Mouse (Mus musculus) embryo, embryonic 9.5 days (tissue): ENCODE data around the gene Rrp7a.

Experiments
- DNase-seq: peaks from one replicate; pipeline ENCODE4 v3.0.0-alpha.2; 2017; ENCODE audit errors: extremely low spot score

Gene Rrp7a

DNA sequence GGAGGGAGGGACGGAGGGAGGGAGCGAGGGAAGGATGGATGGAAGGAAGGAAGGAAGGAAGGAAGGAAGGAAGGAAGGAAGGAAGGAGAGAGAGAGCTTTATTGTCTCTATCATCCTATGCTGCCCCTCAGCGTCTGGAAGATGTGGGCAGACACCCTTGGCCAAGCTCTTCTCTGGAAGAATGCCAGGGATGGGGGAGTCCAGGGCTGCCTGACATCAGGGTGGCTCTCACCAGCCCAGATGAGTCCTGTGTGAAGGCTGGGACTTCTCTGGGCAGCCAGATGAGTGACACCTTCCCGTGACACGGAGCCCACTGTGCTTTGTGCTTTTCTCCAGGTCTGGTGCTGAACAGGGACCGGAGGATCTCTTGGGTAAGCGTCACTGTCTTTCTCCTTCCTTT, 10.7 kb downstream of the Rrp7a start:
- DNase-seq: no peak

DNA sequence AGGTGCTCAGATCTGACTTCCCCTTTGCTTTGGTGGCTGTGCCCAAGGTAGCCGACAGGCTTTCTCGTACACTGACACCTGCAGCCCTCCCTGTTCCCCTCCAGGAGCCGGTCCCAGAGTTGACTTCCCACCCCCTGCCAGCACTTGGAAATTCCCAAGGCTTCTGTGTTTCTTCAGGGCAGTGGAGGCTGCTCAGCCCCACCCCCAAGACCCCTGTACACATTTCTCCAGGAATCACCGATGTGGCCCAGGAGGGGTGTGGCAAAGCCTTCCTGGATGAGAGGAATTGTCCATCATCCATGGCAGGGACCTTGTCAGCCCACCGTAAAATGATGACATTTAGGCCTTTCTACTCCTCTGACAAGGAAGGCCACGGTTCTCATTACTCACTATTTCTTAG, 11.3 kb downstream of the Rrp7a start:
- no peak for DNase-seq

DNA sequence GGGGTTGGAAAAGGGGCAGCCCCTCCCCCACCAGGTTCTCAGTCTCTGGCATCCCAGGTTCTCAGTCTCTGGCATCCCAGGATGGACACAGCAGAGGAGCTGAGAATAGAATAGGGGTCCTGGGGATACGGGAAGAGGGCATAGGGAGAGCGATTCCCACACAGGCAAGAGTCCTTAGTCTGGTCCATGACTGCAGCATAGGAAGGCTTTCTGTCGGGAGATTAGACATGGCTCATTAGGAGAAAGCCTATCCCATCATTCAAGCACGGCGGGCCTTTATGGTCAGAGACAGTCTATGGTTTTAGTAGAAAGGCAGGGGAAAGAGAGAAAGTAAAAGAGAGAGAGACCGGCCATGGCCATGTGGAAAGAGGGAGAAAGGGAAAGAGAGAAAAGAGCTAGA, 14.8 kb downstream of the Rrp7a start:
- no peak for DNase-seq

DNA sequence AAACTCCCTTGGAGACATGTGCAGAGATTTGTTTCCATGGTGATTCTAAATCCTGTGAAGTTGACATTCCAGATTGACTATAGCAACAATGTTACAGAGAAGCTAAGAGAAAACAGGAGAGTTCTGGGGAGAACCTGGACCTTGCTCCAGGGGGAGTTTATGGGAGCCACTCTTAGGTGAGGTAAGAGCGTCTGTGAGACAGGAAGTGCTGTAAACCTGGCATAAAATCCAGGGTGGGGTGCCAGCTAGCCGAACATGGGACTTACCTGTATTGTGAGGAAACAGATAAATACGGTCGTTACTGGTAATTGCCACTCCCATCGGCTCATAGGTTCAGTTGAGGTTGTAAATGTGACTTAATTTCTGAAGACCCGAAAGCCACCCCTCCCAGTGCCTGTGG, 16.2 kb downstream of the Rrp7a start:
- DNase-seq: no peak

DNA sequence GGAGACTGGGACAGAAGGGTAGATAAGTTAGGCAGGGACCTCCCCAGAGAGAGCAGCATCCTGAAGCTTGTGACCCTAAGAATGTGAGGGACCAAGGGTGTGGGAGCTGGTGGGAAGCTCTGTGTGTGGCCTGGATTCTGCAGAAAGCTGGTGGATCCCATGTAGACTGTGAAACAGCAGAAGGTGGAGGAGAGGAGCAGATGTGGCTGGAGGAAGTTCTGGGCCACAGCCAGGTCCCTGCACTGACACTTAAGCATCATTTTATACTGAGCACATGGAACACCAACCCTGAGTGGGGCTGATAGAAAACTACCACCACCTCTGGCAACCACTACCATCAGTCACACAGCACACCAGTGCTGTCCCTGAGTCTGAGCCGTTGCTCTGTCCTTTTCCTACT, 19.5 kb downstream of the Rrp7a start:
- no peak for DNase-seq

DNA sequence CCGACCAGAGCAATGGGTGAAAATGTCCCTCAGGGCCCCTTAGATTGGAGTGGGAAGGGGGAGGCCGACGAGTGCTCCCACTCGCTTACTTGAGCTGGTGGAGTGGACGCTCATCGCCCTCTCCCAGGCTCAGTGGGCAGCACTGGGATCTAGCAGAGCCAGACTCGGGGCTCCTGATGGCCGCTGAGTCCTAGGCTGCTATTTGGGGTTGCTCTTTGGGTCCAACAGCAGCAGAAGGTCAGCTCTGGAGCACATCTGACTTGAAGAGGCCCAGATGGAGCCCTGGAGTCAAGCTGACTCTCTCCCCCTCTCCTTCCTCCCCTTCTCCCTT, 22.3 kb downstream of the Rrp7a start:
- no peak for DNase-seq

DNA sequence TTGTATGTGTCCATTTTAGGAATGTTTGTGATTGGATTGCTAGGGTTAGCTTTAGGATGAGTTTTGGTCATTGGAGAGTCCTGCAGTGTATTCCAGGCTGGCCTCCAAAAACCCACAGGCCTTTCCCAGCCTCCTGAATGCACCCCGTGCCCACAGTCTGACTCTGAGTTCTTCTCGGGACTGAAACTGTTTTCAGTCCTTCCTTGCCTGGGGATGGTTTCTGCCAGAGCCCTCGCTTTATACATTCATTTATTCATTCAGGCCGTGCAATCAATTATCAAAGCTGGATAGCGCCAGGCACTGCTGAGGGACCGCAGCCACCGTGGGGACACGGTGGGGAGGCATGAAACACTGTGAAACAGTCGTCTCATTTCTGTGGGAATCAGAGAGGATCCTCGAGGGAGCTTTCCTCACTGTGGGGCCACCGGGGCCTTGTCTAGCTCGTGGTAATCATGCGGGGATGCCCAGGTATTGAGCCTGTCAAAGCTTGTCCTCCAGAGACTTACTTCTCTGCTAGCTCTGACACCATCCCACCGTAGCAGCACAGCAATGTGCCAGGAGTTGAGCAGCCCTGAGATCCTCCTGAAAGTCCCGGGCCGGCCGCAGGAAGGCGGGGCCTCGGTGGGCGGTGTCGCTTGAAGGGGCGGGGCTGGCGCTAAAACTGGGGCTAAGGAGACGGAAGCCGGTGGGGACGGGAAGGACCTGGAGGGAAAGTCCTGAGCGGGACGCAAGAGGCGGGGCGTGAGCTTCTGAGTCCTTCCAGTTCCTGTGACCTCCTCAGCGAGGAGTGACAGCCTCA, 22.9 kb downstream of the Rrp7a start:
- peak; percentile 94 for DNase-seq

DNA sequence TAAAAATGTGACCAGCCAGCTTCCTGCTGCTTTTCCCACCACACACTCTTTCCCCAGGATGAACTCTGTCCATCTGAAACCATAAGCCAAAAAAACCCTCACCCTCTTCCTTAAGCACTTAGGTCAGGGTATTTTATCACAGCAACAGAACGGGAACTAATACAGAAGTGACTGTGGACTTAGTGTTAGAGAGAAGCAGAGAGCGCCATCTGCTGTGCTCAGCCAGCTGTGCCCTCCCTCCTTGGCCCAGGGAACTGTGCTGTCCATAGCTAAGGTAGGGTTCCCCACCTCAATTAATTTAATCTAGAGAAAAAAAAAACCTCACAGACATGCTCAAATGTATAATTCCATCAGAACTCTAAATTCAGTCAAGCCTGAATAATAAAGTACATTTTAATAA, 26.7 kb downstream of the Rrp7a start:
- DNase-seq: no peak

DNA sequence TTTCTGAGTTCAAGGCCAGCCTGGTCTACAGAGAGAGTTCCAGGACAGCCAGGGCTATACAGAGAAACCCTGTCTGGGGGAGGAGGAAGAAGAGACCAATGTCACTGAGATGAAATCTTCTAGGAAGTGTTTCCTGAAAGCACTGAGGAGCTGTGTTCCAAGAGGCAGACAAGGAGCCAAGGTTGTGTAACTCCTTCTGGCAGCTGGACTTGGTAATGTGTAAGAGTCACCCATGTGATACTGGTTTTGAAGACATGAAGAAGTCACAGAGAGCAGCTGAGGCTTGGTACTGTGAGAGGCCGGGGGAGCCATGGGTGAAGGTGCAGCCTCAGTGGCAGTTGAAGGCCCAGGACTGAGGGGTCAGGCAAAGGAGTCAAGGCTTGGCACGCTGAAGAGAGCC, 28.9 kb downstream of the Rrp7a start:
- no peak for DNase-seq

DNA sequence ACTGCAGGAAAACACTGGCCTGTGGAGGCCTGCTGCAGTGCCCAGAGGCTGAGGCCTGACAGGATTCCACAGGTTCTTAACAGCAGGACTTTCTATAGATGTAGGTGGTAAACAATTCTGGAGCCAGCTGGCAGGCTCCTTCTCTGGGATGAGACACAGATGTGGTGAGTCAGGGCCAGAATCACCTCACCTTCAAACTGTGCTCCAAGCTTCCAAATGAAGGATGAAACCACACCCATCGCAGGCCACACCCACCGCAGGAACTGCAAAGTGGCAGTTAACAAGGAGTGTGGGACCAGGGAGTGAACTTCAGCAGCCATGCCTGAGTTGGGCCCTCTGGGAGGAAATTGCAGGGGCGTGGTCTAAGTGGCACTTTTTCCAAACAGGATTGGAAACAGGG, 31.7 kb downstream of the Rrp7a start:
- DNase-seq: no peak

DNA sequence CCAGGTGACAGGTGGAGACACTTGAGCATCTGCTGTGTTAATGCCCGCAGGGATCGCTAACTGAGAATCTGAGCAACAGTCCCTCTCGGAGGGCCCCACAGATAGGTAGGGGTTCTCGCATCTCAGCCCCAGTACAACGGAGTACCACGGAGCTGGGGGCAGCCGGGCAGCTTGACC, 33.3 kb downstream of the Rrp7a start, which contains the start of gene Serhl:
Serhl (plus strand) TSS at position 78 of the 177 bp plus-strand sequence.
- no peak for DNase-seq

DNA sequence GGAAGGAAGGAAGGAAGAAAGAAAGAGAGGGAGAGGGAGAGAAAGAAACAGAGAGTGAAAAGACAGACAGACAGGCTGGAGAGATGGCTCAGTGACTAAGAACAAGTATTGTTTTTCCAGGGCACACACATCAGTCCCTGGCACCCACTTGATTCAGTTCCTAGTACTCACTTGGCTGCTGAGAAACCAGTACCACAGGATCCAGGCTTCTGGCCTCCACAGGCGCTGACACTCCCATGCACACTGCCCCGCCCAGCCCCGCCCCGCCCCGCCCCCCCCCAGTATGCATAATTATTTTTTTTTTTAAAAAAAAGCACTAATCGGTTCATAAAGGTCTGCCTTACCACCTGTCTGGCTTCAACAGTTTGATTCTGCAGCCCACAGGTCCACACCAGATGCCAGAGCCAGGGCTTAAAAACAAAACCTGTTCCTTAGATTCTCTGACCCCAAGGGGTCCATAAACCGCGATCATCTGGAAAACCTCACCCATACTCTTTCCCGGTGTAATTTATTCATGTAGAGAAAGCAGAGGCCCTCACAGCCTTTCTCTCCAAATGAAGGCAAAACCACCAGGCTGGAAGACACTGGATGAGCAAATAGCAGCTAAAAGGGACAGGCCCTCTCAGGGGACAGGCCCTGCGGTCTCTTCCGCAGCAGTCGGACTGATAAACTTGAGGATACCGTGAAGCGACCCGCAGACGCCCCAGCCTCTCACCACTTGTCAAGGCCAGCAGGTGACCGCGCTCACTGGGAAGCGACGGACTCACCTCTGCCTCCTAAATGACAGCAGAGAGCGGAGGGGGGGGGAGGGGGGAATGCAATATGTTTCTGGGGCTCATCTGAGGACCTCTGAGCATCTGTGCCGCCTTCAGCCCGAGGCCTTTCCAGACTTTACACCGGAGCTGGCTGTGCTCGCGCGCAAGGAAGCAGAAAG, 33.8 kb downstream of the Rrp7a start:
- no peak for DNase-seq

DNA sequence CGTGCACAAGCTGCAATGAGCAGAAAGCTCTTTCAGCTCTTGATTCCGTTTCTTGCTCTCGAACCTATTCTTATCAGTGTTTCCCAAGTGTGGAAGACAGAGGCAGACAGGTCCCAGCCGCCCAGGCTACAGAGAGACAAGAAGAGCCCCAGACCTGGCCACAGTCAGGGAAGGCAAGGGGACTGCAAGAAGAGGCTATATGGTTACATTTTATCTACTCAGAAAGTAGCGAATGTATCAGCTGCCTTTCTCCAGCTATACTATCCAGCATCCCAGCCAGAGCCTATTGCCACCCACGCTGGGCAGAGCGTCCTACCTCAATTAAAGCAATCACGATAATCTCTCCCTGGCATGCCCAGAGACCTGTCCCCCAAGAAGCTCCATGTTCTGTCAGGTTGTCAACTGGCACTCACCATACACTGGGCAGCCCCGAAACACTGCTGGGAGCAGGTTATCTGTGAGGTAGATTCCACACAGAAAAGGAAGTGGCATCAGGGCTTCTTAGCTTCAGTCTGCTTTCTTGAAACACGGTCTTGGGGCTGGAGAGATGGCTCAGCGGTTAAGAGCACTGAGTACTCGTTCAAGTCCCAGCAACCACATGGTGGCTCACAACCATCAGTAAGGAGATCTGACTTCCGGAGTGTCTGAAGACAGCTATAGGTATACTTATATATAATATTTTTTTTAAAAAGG, 35.8 kb downstream of the Rrp7a start:
- DNase-seq: no peak

DNA sequence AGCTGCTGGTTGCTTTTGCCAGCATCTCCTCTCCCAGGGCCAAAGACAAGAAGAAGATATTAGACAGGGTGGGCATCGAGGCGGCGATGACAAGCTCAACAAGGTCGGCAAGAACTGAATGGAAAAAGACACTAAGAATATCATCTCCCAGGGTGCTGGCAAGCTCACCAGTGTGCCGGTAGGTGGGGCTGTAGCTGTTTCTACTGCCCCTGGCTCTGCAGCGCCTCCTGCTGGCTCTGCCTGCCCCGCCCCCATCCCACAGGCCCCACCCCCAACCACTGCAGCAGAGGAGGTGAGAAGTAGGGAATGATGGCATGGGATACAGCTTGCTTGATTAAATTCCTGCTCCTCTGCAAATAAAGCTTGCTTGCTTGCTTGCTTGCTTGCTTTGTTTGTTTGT, 36.7 kb downstream of the Rrp7a start:
- peak; percentile 55 for DNase-seq

DNA sequence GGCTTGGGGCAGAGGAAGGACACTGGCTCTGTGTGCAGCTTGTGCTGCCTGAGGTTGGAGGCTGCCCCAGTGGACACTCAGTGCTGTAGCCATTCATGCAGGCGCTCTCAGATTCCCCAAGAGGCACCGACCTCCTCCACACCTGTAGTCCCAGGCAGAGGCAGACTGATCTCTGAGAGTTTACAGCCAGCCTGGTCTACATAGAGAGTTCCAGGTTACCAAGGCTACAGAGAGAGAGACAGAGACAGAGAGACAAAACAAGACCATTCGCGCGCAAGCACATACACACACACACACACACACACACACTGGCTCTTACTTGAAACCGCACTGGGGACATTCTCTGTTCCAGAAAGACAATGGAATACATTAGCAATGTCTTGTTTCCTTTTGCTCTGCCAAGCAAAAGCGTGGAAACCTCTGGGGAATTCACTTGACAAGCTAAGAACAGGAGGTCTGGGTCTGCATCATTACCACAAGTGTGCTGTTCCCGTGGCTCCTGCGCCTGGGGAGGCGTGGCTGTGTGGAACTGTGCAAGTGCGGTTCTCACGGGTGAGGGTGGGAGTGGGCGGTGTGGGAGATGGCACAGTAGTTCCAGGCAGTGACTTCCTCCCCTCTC, 38.5 kb downstream of the Rrp7a start:
- no peak for DNase-seq

DNA sequence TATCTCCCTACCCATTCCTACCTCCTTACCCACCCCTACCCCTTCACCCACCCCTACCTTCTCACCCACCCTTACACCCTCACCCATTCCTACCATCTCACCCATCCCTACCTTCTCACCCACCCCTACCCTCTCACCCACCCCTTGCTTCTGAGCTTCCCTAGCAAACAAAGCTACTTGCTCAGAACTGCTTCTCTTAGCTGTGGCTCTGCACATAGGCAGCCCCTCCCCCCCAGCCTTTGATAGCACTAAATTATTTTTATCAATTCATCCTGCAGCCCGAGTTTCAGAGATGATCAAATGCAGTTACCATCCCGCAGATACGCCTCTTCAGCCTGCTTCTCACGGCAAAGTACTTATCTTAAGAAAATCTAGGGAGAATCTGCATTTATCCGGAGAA, 39.1 kb downstream of the Rrp7a start:
- no peak for DNase-seq

DNA sequence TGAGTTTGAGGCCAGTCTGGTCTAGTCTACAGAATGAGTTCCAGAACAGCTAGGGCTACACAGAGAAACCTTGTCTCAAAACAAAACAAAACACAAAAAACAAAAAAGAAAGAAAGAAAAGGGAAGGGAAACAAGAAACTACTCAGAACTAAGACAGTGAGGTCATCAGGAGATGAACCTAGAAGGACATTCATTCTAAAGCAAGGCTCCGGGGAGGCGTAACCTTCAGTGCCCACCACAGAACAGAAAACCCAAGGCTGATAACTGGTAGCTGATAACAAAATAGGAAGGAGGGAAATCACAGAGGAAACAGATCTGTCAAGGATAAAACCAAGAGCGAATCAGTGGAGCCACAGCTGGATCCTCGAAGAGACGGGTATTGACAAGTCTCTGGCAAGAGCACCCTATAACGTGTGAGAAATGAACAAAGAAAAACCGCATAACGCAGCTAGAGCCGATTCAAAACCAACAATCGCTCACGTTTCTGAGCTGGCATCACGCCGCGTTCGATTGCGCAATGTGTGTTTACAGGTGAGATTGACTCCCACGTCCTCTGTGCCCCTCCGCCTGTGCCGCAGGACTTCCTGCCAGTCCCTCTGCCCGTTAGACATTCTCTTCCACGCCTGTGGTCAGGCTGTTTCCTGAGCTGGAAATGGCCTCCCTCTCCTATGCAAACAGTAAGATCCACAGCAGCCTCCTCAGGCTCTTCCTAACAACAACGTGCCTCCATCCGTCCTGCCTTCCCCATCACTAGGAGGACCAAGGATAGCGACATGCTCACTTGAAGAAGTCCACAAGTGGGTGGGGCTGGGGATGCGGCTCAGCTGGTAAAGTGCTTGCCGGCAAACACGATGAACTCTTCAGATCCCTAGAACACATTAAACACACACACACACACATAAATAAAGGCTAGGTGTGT, 46.7 kb downstream of the Rrp7a start:
- DNase-seq: no peak

DNA sequence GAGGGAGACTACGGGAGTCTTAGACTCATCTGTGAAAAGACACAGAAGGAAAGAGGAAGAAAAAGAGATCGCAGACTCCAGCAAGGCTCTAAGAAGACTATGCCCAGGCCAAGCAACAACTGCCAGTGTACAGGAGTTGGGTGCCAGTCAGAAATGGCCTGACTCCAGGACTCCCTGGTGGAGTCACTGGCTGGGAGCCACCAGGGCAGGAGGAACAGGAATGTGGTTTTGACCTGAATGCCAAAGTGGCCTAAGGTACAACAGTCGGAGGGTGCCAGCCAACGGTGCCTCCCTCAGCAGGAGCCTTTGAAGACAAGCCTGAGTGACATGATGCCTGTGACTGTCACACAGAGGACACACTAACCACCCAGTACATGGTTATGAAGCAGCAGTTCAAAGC, 48.4 kb downstream of the Rrp7a start:
- DNase-seq: no peak

DNA sequence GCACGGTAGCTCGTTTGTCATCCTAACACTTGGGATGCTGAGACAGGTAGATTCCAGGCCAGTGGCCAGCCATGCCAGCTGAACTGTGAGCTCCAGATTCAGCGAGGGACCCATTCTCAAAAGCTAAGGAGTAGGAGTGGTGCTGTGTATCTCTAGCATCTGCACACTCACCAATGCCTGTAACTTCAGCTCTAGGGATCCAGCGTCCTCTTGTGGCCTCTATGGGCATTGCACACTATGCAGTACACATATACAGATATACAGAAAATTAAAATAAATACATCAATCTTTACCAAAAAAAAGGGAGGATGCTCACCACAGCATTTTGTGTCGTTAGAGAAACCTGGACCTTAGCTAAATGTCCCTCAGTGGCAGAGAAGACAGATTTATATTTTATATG, 50.8 kb downstream of the Rrp7a start:
- DNase-seq: no peak

DNA sequence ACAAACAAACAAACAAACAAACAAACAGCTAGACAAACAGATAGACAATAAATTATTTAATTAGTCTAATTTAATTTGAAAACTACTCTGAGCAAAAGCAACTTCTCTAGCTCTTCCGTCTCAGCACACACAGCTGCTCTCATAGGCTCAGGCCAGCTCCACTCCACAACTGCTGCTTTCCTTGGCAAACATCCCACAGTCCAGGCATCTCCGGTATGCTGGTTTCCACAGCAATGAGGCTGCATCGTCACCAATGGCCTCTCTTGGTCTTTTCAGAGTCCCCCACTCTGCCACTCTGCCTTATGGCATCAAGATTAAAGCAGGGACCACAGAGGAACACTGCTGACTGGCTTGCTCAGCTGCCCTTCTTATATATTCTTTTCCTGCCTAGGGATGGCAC, 51.7 kb downstream of the Rrp7a start:
- no peak for DNase-seq

DNA sequence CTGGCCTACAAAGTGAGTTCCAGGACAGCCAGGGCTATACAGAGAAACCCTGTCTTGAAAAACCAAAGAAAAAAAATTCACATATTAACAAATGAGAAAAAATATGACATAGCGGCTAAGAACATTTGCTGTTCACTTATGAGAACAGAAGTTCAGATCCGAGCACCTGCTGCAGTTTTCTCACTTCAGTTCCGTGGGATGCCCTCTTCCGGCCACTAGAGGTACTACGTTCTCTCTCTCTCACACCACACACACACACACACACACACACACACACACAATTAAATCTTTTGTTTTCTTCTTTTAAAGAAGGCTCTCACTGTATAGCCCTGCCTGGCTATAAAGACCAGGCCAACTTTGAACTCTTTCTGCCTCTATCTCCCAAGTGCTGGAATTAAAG, 54.3 kb downstream of the Rrp7a start:
- no peak for DNase-seq

DNA sequence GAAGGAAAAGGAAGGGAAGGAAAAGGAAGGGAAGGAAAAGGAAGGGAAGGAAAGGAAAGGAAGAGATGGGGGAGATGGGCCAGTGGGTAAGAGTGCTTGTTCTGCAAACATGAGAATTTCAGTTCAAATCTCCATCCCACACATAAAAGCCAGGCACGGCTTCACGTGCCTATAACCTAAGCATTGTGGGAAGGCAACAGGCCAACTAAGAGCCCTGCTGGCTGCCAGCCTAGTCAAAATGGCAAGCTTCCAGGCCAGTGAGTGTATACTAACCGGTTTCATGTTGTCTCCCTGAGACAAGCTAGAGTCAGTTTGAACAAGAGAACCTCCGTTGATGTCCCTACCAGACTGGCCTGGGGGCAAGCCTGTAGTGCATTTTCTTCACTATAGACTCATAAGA, 57.1 kb downstream of the Rrp7a start:
- no peak for DNase-seq
